Mouse (Mus musculus): ENCODE measurements at regions not wholly inside any gene's neighbourhood (a gene's known extent, or its start where the extent isn't known, plus 50 kb on each side); places are given as distances from the start of the nearest gene placed in this dataset. TPM values are rescaled to one million over a fixed set of nuclear protein-coding genes. Genes with fewer than 3 reads are reported as not detected.
"Not testable (repeated sequence)": the region's sequence is repeated elsewhere in the genome, so short reads cannot be mapped to it uniquely, and the experiment has no call there.

DNA sequence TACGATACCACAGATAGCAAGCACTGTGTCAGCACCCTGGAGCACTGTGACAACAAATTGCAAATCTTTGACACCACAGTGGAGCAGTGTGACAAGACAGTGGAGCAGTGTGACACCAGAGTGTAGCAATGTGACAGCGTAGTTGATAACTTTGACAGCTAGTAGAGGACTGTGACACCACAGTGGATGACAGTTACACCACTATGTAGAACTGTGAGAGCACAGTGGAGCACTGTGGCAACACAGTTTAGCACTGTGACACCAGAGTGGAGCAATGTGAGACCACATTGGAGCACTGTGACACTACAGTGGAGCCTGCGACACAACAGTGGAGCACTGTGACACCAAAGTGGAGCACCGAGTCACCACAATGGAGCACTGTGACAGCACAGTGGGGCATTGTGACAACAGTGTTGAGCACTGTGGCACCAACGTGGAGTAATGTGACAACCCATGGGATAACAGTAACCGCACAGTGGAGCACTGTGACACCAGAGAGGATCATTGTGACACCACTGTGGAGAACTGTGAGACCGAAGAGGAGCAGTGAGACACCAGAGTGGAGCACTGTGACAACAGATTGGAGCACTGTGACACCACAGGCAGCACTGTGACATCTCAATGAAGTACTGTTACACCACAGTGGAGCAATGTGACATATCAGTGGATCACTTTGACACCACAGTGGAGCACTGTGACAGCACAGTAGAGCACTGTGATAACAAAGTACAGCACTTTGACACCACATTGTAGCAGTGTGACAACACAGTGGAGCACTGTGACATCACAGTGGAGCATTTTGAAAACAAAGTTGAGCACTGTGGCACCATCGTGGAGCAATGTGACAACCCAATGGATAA lies 83.7 kb upstream of the Vmn1r2 start:
- Histone ChIP-seq H3K27ac (no peak overlapping the region), H3K9me3 (peaks cover 75% of the 10 kb centered on the region), H3K4me3 (no peak overlapping the region), H3K27me3 (replicated peaks) (no peaks in the 10 kb centered on the region), H3K4me1 (no peaks in the 10 kb centered on the region), H3K36me3 (replicated peaks) (no peaks in the 10 kb centered on the region), H3K4me2 (no peak overlapping the region), H3K9ac (no peak overlapping the region)
- WGBS = 55% methylated on average over 8 of the region's 8 CpGs
- ATAC-seq (replicated peaks) = peak; percentile 44

DNA sequence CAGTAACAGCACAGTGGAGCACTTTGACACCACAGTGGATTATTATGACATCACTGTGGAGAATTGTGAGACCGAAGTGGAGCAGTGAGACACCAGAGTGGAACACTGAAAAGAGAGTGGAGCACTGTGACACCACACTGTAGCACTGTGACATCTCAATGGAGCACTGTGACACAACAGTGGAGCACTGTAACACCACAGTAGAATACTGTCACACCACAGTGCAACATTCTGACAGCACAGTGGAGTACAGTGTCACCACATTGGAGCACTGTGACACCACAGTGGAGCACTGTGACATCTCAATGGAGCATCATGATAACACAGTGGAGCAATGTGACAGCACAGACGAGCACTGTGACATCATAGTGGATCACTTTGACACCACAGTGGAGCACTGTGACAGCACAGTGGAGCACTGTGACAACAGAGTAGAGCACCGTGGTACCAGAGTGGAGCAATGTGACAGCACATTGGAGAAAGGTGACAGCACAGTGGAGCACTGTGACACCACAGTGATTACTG lies 83.0 kb upstream of the Vmn1r2 start:
- Histone ChIP-seq H3K4me2 (no peak overlapping the region), H3K4me1 (no peaks in the 10 kb centered on the region), H3K9ac (no peak overlapping the region), H3K4me3 (no peak overlapping the region), H3K36me3 (replicated peaks) (no peaks in the 10 kb centered on the region), H3K9me3 (peaks cover 77% of the 10 kb centered on the region), H3K27ac (no peak overlapping the region), H3K27me3 (replicated peaks) (no peaks in the 10 kb centered on the region)
- 64% methylated on average over 3 of the region's 3 CpGs for WGBS
- ATAC-seq (replicated peaks) = 0 out of 2 replicates have a peak, but pooled peaks have one; percentile 18

DNA sequence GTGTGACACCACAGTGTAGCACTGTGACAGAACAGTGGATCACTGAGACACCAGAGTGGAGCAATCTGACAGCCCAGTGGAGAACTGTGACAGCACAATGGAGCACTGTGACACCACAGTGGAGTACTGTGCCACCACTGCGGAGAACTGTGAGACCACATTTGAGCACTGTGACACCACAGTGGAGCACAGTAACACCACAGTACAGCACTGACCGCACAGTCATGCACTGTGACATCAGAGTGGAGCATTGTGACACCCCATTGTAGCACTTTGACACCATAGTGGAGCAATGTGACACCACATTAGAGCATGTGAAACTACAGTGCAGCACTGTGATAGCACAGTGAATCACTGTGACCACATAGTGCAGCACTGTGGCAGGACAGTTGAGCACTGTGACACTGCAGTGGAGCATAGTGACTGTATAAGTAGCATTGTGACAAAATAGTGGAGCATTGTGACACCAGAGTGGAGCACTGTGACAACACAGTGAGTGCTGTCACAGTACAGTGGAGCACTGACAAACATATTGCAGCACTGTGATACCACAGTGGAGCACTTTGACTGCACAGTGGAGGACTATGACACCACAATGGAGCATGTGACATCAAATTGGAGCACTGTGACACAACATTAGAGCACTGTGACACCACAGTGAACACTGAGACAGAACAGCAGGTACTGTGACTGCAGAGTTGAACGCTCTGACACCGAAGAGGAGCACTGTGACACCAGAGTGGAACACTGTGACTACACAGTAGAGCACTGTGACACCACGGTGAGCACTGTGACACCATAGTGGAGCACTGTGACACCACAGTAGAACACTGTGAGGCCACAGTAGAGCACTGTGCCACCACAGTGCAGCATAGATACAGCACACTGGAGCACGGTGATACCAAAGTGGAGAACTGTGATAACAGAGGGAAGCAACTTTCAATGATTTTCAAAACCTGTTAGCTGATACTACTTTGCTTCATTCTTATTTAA lies 81.4 kb upstream of the Vmn1r2 start:
- H3K4me1 ChIP-seq = no peaks in the 10 kb centered on the region
- no peak overlapping the region for H3K4me2 ChIP-seq
- peaks cover 78% of the 10 kb centered on the region for H3K9me3 ChIP-seq
- ATAC-seq (replicated peaks) = peak; percentile 10; the same call in 1 of the 2 replicates
- 55% methylated on average over 6 of the region's 6 CpGs for WGBS
- H3K4me3 ChIP-seq = no peak overlapping the region
- no peaks in the 10 kb centered on the region for H3K27me3 ChIP-seq (replicated peaks)
- no peaks in the 10 kb centered on the region for H3K36me3 ChIP-seq (replicated peaks)
- H3K9ac ChIP-seq = no peak overlapping the region
- H3K27ac ChIP-seq = no peak overlapping the region

DNA sequence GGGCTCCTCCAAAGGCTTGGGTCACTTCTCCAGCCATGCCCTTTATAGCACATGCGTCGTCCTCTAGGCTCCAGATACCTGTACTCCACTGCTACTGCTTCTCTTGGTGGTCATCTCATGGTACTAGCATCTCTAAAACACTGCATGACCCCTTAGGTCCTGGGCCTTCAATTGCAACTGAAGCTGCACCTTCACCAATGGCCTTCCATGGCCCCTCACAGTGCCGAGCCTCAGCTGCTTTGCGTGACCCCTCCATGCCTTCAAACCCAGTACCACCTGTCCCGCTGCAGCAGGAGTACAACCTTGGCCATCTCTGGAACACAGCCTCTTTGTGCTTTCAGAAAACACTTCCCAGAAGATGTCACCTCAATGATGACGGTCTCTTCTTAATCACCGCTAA lies 79.5 kb upstream of the Vmn1r2 start:
- not testable (repeated sequence) for ATAC-seq (replicated peaks); H3K27me3 ChIP-seq (replicated peaks); H3K4me1 ChIP-seq; H3K9ac ChIP-seq; H3K4me3 ChIP-seq; H3K36me3 ChIP-seq (replicated peaks); H3K27ac ChIP-seq; H3K4me2 ChIP-seq
- 83% methylated on average over 7 of the region's 7 CpGs for WGBS
- peaks cover 64% of the 10 kb centered on the region for H3K9me3 ChIP-seq

DNA sequence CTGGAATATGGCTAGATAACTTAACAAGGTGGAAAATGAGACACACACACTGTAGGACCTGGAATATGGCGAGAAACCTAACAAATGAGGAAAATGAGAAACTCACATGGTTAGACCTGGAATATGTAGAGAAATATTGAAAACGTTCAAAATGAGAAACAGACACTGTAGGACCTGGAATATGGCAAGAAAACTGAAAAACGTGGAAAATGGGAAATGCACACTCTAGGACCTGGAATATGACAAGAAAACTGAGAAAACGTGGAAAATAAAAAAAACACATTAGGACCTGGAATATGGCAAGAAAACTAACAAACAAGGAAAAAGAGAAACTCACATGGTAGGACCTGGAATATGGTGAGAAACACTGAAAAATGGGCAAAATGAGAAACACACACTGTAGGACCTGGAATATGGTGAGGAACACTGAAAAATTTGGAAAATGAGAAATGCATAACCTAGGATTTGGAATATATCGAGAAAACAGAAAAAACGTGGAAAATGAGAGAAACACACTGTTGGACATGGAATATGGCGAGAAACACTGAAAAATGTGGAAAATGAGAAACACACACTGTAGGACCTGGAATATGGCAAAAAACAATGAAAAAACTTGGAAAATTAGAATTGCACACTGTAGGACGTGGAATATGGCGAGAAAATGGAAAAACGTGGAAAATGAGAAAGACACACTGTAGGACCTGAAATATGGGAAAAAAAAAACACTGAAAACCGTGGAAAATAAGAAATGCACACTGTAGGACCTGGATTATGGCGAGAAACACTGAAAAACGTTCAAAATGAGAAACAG lies 77.3 kb upstream of the Vmn1r2 start:
- Histone ChIP-seq H3K36me3 (replicated peaks) (no peaks in the 10 kb centered on the region), H3K27me3 (replicated peaks) (no peaks in the 10 kb centered on the region), H3K27ac (no peak overlapping the region), H3K9ac (no peak overlapping the region), H3K4me3 (no peak overlapping the region), H3K4me1 (no peaks in the 10 kb centered on the region), H3K4me2 (no peak overlapping the region), H3K9me3 (peaks cover 44% of the 10 kb centered on the region)
- 59% methylated on average over 13 of the region's 13 CpGs for WGBS
- ATAC-seq (replicated peaks) = peak; percentile 62; the same call in 1 of the 2 replicates

DNA sequence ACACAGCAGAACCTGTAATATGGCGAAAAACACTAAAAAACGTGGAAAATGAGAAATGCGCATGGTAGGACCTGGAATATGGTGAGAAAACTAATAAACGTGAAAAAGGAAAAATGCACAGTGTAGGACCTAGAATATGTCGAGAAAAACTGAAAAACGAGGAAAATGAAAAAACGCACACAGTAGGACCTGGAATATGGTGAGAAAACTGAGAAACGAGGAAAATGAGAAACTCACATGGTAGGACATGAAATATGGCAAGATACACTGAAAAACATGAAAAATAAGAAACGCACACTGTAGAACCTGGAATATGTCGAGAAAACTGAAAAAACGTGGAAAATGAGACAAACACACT lies 76.8 kb upstream of the Vmn1r2 start:
- ATAC-seq (replicated peaks) = 0 out of 2 replicates have a peak, but pooled peaks have one; percentile 9

DNA sequence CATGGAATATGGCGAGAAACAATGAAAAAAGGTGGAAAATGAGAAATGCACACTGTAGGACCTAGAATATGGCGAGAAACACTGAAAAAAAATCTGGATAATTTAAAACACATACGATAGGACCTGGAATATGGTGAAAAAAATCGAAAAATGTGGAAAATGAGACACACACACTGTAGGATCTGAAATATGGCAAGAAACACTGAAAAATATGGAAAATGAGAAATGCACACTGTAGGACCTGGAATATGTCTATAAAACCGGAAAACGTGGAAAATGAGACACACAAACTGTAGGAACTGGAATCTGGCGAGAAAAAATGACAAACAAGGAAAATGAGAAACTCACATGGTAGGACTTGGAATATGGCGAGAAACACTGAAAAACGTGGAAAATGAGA lies 76.4 kb upstream of the Vmn1r2 start:
- peaks cover 37% of the 10 kb centered on the region for H3K9me3 ChIP-seq
- ATAC-seq (replicated peaks) = 0 out of 2 replicates have a peak, but pooled peaks have one; percentile 56
- H3K4me3 ChIP-seq = no peak overlapping the region
- H3K27ac ChIP-seq = no peak overlapping the region
- no peak overlapping the region for H3K9ac ChIP-seq
- no peaks in the 10 kb centered on the region for H3K36me3 ChIP-seq (replicated peaks)
- H3K4me1 ChIP-seq = no peaks in the 10 kb centered on the region
- H3K27me3 ChIP-seq (replicated peaks) = no peaks in the 10 kb centered on the region
- no peak overlapping the region for H3K4me2 ChIP-seq
- 73% methylated on average over 9 of the region's 9 CpGs for WGBS

More for the DNA sequence above, 76.8 kb upstream of the Vmn1r2 start:
- H3K4me2 ChIP-seq = no peak overlapping the region
- no peaks in the 10 kb centered on the region for H3K27me3 ChIP-seq (replicated peaks)
- peaks cover 41% of the 10 kb centered on the region for H3K9me3 ChIP-seq
- no peaks in the 10 kb centered on the region for H3K36me3 ChIP-seq (replicated peaks)
- no peaks in the 10 kb centered on the region for H3K4me1 ChIP-seq
- WGBS = 71% methylated on average over 11 of the region's 11 CpGs
- no peak overlapping the region for H3K4me3 ChIP-seq
- H3K9ac ChIP-seq = no peak overlapping the region
- no peak overlapping the region for H3K27ac ChIP-seq

Small RNA genes lying in the stretch of these regions (microRNA-seq; reads per million reads assigned to microRNA genes)
- not detected for gene Gm27878

Measured in midbrain, embryonic 15.5 days (tissue).